Mouse (Mus musculus): ENCODE measurements around the gene Gck.
A peak's percentile ranks its signal among the peaks of the same experiment; 100 is the strongest.

The Gck gene

GRCm38 (mm10) chr11:5949586-5950352, at the start of gene Gck:
Gene Gck, minus strand, starts transcription at chr11:5950081.
- DNase-seq (ENCODE audit: low read depth, low spot score): peak; percentile 32

DNA sequence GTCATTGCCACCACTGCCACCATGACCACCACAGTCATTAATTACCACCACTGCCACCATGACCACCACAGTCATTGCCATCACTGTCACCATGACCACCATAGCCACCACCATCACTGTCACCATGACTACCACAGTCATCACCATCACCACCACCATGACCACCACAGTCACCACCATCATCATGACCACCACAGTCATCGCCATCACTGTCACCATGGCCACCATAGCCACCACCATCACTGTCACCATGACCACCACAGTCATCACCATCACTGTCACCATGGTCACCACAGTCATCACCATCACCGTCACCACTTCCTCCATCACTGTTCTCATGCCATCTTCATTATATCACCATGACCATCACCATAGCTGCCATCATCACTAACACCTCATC, 48.6 kb upstream of the Gck start:
- no peak for DNase-seq (ENCODE audit: low read depth, low spot score)

DNA sequence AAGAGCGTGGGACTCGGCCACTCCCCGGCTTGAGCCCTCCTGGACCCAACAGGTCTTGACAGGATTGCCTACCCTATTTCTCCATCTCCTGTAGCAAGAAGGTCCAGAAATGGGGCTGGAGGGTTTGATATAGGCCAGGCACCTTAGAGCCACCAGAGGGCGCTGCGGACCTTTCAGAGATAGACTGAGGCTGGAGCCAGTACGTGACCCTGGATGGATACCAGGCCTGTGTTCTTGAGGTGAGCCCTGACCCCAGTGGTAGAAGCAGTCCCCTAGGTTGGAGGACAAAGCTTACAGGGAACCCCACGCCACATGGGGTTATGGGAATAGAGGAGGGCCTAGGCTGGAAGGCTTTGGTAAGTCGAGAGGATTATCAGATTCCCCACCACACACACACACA, 46.1 kb upstream of the Gck start:
- DNase-seq (ENCODE audit: low read depth, low spot score): peak; percentile 86

DNA sequence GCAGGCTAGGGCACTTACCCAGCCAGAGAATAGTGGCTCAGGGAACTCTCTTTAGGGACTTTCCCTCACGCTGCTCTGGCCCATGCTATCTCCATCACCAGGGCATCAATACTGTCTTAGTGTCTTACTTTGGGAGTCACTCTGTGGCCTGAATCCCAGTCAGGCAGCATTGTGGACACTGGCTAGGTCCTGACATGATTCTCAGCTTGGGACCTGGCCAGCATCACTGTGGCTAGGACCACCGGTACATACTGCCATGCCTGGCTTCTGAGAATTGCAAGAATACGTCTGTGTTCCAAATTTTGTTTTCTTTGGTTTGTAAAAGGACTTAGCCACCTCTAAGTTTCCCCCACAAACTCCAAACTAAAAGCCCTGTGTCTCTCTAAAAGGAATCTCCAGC, 45.0 kb upstream of the Gck start:
- no peak for DNase-seq (ENCODE audit: low read depth, low spot score)

DNA sequence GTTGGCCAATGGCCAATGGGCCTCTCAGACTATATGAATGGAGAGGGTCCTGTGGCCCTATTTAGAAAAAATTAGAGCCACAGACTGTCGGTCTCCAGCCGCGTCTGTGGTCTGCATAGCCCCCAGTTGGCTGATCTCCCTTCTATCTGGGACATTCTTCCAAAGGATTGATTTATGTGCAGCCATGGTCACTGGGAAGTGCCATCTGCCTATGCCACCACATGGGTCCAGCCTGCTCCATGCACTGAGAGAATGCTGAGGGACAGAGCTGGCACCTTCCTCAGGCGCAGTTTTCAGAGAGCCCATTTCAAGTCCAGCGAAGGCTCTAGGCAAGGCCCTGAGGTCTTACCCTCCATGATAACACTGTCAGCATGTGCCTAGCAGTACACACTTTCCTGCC, 44.3 kb upstream of the Gck start:
- DNase-seq (ENCODE audit: low read depth, low spot score): no peak

DNA sequence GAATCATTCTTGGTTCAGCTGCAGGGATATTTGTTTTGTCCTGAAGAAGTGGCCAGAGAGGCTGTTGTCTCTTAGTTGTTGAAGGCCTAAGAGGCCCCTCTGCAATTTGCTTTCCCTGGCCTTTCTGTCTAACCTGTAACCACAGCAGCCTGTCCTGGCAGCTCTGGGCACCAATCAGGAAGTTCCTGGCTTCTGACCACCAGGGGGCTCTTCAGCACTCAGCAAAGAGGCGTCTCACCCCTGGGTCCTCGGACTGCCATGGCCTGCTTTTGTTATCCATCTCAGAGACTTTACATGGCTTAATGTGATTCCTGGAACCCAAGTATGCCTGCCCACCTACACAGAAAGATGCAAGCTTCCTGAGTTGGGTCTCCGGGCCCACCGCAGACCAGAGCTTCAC, 41.0 kb upstream of the Gck start:
- peak; percentile 87 for DNase-seq (ENCODE audit: low read depth, low spot score)

GRCm38 (mm10) chr11:5989954-5990593, 40.2 kb upstream of the Gck start:
- no peak for DNase-seq (ENCODE audit: low read depth, low spot score)

GRCm38 (mm10) chr11:5988126-5988525, 38.2 kb upstream of the Gck start:
- DNase-seq (ENCODE audit: low read depth, low spot score): peak; percentile 67

- DNase-seq (ENCODE audit: low read depth, low spot score): no peak
These were observed 33.7 kb upstream of the Gck start for GRCm38 (mm10) chr11:5983629-5984028.

DNA sequence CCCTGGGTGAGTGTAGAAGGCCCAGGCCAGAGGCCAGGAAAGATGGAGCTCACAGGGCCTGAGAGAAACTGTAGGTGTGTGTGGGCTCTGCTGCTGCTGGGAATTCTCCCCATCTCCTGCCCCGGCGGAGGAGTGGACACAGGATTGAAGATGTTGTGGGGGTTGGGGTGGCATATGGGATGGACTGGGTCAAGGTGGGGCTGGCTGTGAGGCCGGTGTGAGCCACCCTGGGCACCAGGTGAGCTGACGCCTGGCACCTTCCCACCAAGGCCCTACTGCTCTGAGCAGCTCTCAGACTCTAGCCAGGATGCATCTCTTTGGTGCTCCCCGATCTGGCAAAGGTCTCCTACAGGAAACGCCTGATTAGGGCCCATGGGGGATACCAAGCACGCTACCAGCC, 31.4 kb upstream of the Gck start:
- DNase-seq (ENCODE audit: low read depth, low spot score): no peak

- DNase-seq (ENCODE audit: low read depth, low spot score): peak; percentile 43
These were observed 30.7 kb upstream of the Gck start for GRCm38 (mm10) chr11:5980561-5980960.

- no peak for DNase-seq (ENCODE audit: low read depth, low spot score)
These were observed 30.2 kb upstream of the Gck start for GRCm38 (mm10) chr11:5980108-5980507.

DNA sequence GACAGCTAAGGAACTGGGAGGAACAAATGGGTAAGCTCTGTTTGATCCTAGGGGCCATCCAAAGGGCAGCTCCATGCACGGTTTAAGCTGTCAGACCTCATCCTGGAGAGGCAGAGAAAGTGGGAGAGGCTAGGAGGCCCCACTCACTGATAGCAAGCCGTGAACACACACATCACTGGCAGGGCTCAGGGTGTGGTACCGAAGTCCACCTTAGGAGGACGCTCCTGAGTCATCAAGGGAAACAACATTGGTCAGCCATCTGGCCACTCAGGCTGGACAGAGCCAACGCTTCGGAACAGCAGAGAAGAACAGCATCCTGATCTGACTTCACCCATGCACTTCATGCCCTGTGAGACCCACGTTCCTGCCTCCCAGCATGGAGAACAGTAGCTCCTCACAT, 29.2 kb upstream of the Gck start:
- DNase-seq (ENCODE audit: low read depth, low spot score): no peak

DNA sequence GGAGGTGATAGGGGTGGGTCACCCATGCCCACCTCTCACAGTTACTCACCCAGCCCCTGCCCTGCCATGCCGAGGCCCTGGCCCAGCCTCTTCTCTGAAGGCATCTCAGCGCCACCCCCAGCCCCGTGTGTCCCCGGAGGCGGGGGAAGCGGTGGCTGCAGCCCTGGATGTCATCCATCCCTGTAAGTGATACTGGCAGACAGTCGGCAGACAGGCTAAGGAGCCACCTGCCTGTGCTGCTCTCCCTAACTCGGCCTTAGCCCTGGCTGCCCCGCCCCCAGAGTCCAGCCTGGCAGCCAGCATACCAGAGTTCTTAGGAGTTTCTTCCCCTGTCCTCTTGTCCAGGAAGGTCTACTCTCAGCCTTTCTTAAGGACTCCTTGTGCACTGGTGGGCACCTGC, 26.2 kb upstream of the Gck start:
- DNase-seq (ENCODE audit: low read depth, low spot score): no peak

- DNase-seq (ENCODE audit: low read depth, low spot score): no peak
These were observed 25.2 kb upstream of the Gck start for GRCm38 (mm10) chr11:5975068-5975467.

DNA sequence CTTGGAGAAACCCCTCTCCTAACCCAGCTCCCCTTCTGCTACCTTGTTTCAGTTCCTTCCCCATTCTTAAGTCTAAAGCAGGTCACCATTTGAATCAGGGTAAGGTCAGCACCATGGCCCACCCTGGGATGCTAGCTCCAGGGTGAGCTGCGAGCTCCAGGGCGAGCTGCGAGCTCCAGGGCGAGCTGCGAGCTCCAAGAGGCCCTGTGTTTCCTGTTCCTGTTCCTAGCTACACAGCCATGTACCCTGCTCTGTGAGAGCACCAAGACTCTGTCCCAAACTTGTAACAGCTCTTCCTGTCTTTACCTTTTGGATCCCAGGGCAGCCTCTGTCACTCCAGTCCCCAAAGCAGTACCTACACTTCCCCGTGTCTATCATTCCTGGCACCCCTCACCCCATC, 24.2 kb upstream of the Gck start:
- DNase-seq (ENCODE audit: low read depth, low spot score): no peak

- DNase-seq (ENCODE audit: low read depth, low spot score): peak; percentile 69
These were observed 23.3 kb upstream of the Gck start for GRCm38 (mm10) chr11:5973151-5973550.

GRCm38 (mm10) chr11:5971202-5971601, 21.3 kb upstream of the Gck start:
- DNase-seq (ENCODE audit: low read depth, low spot score): peak; percentile 19

DNA sequence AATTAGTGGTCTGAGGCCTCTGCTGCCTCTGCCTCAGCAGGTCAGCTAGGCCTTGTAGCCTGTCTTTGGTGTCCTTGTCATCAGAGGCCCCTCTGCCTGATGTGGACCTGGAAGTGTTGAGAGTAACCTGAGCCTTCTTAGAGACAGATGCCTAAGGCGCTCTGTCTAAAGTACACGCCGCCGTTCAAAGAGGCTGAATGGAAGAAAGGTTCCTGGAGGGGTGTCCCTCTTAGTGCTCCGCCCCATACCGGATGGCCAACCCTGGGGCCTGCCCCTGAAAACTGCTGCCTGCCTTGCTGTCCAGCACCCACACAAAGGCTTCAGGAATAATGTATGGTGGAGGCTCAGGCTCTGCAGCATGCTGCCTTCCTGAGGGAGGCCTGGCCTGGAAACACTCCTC, 18.3 kb upstream of the Gck start:
- DNase-seq (ENCODE audit: low read depth, low spot score): peak; percentile 17

DNA sequence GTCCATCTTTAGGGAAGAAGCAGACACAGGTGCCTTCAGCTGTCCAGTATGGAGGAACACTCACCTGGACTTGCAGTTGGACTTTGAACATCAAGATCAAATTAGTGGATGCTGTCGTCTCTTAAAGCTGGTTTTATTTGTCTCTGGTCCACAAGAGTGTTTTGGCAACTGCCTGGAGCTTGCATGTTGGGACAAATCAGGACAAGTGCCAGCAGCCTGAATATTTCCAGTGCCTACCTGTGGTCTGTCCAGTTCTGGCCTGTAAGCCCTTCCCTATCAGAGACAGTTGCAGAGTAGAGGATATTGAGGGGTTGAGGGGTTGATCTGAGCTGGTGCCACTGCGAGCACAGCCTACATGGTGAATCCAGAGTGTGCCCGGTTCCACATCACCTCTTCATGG, 16.9 kb upstream of the Gck start:
- no peak for DNase-seq (ENCODE audit: low read depth, low spot score)

DNA sequence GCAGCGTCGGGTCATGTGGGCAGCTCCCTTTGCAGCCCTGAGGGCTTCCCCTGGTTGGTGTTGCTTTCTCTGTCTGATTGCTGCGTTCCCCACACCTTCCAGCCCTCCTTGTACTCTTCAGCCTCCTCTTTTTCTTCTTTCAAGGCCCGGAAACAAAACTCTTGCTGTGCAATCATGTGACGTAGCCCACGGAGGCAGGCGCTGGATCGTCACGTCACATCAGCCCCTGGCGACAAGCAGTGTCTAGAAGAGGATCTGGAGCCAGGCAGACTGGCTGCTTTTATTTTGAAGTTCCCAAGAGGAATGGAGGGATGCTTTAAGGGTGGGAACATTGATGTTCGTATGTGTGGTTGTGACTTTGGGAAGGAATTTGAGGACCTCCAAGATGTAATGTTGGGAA, 16.0 kb upstream of the Gck start:
- DNase-seq (ENCODE audit: low read depth, low spot score): peak; percentile 37

GRCm38 (mm10) chr11:5960051-5960450, 10.2 kb upstream of the Gck start:
- no peak for DNase-seq (ENCODE audit: low read depth, low spot score)

- DNase-seq (ENCODE audit: low read depth, low spot score): peak; percentile 98
These were observed 5.8 kb upstream of the Gck start, which contains the start of gene Ykt6 for GRCm38 (mm10) chr11:5955546-5956276. Gene Ykt6, plus strand, starts transcription at chr11:5955693.
